Mouse (Mus musculus): ENCODE measurements around the gene Gm3604. TPM values are rescaled to one million over a fixed set of nuclear protein-coding genes. Genes with fewer than 3 reads are reported as not detected.
A peak's percentile ranks its signal among the peaks of the same experiment; 100 is the strongest.
"Not testable (repeated sequence)": the region's sequence is repeated elsewhere in the genome, so short reads cannot be mapped to it uniquely, and the experiment has no call there.

The Gm3604 gene
- not detected in 2 replicates for polyA plus RNA-seq (2012; ENCODE audit: insufficient read depth, insufficient read length, low replicate concordance, missing spikeins)

DNA sequence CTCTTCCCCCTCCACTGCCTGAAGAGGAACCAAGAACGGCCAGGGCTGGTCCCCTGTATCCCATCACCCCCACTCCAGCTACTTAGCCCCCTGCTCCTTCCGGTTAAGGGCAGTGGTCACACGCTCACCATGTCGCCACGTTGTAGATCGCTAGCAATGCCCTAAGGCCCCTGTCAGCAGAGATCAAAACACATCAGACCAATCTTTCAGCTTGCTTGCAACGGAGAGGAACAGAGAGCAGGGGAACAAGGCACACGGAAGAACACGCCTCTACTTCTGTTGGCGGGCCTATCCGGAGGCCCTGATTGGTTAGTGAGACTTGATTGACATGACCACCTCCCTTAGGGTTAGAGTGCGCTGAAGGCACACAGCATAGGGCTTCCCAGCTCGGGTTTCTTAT is at the start of gene Gm3604:
Gm3604 (minus strand) TSS at position 226 of the 400 bp plus-strand sequence.
- H3K27ac ChIP-seq (ENCODE audit: insufficient read depth, low read depth, low read length); H3K4me1 ChIP-seq (ENCODE audit: control insufficient read depth, insufficient read depth, low read length): not testable (repeated sequence)
- 9% methylated on average over 13 of the region's 13 CpGs for WGBS
- H3K4me3 ChIP-seq (ENCODE audit: insufficient read depth, low read depth, low read length) = peak within 1 kb of the TSS; percentile 44

DNA sequence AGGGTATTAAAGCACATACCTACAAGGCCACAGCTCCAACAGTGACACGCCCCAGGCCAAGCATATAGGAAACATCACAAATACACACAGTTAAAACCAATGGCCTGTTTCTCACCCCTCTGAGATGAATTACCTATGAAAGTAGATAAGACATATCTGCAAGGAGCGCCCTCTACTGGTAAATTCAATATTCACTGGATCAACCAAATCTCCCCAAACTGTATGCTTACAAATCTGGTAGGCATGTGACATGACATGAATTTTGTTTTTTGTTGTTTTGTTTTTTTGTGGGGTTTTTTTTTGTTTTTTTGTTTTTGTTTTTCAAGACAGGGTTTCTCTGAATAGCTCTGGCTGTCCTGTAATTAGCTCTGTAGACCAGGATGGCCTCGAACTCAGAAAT is 16.2 kb upstream of the Gm3604 start:
- WGBS = 63% methylated on average over 3 of the region's 3 CpGs
- H3K27ac ChIP-seq (ENCODE audit: insufficient read depth, low read depth, low read length); H3K4me3 ChIP-seq (ENCODE audit: insufficient read depth, low read depth, low read length); H3K4me1 ChIP-seq (ENCODE audit: control insufficient read depth, insufficient read depth, low read length): not testable (repeated sequence)

DNA sequence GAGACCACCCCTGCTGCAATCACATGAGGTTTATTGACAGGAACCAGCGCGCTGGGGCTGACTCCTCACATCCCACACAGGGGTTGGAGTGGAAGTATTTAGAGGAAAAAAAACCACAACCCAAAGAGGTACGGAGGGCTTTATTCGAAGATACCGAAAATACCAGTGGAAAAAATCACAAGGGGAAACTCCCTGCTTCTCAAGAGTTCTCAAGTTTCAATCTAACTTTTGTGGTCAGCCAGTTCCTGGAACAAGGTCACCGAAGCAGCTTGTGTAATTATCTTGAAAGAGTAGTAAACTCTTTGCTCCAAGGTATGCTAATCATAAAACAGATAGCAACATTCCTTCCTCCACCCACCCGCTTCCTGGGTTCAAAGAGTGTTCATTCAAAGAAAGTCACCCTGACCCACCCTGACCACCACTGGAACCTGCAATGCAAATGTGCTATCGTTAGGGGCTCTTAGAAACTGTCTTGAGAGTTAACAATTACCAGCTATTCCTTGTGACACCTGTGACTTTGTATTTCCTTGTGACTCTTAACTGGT is 7.2 kb upstream of the Gm3604 start:
- WGBS = 92% methylated on average over 8 of the region's 8 CpGs
- not testable (repeated sequence) for H3K4me3 ChIP-seq (ENCODE audit: insufficient read depth, low read depth, low read length); H3K27ac ChIP-seq (ENCODE audit: insufficient read depth, low read depth, low read length); H3K4me1 ChIP-seq (ENCODE audit: control insufficient read depth, insufficient read depth, low read length)

DNA sequence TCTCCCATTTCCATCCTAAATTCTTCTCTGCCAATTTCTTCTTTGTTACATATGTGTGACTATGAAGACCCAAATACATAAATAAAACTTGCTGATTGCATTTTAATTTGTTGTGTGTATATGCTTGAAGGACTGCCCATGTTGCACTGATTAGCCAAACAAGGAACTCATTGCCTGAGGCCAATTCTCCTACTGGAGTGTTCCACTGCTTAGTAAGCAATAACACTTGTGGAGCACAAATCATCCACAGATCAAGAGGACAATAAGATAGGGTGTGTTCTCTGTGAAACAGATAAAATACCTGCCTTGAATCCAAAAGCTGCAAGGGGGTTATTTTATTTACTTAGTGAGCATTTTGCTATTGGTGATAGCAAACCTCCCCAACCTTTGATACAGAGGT is 51.2 kb downstream of the Gm3604 start:
- H3K4me1 ChIP-seq (ENCODE audit: control insufficient read depth, insufficient read depth, low read length) = no peaks in the 10 kb centered on the region
- no peak overlapping the region for H3K27ac ChIP-seq (ENCODE audit: insufficient read depth, low read depth, low read length)
- TF ChIP-seq CTCF (IDR thresholded peaks at IDR 0.05; ENCODE audit: insufficient read depth, low read depth, low read length) = no peak
- TF ChIP-seq POLR2A (IDR thresholded peaks at IDR 0.05; ENCODE audit: insufficient read depth, low read depth, low read length) = no peak
- H3K4me3 ChIP-seq (ENCODE audit: insufficient read depth, low read depth, low read length) = no peak overlapping the region

DNA sequence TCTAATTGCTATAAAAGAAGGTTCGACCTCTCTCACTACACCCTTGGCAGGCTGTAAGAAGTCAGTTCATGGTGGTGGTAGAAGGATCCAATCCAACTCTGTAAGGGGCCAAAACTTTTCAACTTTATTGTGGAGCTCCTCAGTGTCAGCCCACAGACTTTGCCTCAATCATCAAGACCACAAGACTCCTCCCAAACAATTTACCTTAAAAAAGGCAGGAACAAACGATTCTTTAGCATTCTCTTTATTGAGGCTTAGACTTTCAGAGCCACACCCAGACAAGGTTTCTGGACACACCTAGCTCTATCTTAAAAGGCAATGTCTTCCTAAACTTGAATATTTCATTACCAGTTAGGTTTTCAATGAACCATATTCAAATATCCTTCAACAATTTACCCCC is 51.6 kb downstream of the Gm3604 start:
- Histone ChIP-seq H3K4me1 (ENCODE audit: control insufficient read depth, insufficient read depth, low read length) (no peaks in the 10 kb centered on the region), H3K4me3 (ENCODE audit: insufficient read depth, low read depth, low read length) (no peak overlapping the region), H3K27ac (ENCODE audit: insufficient read depth, low read depth, low read length) (no peak overlapping the region)
- WGBS = 66% methylated on average over 2 of the region's 2 CpGs
- TF ChIP-seq POLR2A (IDR thresholded peaks at IDR 0.05; ENCODE audit: insufficient read depth, low read depth, low read length) = no peak
- no peak for TF ChIP-seq CTCF (IDR thresholded peaks at IDR 0.05; ENCODE audit: insufficient read depth, low read depth, low read length)

Other genes starting within 250 kb of the Gm3604 start
- not detected in 2 replicates for gene Gm49359, start 83.7 kb upstream of the Gm3604 start, polyA plus RNA-seq (2012; ENCODE audit: insufficient read depth, insufficient read length, low replicate concordance, missing spikeins)
- gene Zfp935, start 175.3 kb upstream of the Gm3604 start, polyA plus RNA-seq (2012; ENCODE audit: insufficient read depth, insufficient read length, low replicate concordance, missing spikeins) = not detected in 2 replicates
- gene Zfp934, start 188.0 kb upstream of the Gm3604 start, polyA plus RNA-seq (2012; ENCODE audit: insufficient read depth, insufficient read length, low replicate concordance, missing spikeins) = not detected in 2 replicates
- gene 6720489N17Rik, start 241.0 kb upstream of the Gm3604 start, polyA plus RNA-seq (2012; ENCODE audit: insufficient read depth, insufficient read length, low replicate concordance, missing spikeins) = not detected in 2 replicates